Mouse (Mus musculus): ENCODE measurements at regions not wholly inside any gene's neighbourhood (a gene's known extent, or its start where the extent isn't known, plus 50 kb on each side); places are given as distances from the start of the nearest gene placed in this dataset.

DNA sequence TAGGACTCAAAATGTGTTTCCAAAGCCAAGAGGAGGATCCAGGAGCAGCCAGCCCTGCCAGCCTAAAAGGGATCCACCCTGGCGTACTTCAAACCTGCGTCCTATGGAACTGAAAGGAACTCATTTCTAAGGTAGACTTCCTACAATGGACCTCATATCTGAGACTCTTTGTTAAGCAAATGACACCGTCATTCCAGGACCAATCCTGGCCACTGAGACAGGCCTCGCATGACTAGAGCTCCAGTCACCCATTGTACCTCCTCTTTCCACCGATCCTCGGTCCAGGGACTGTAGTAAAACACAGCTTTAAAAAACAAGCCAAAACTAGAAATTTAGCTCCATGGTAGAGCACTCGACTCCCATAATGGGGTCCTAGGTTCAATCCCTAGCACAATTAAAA lies 110.4 kb upstream of the Zdhhc25 start:
- TF ChIP-seq GATA1 (IDR thresholded peaks at IDR 0.05; ENCODE audit: borderline replicate concordance, low read length) = no peak
- no peak for TF ChIP-seq FLI1 (IDR thresholded peaks at IDR 0.05; ENCODE audit: low read length)
